Mouse (Mus musculus) E14TG2a.4 (cell line): Measurements from ENCODE around the gene Cnpy2.

Source experiments
- CTCF ChIP-seq: conservative IDR thresholded peaks from 2 replicates; pipeline ENCODE4 v1.5.1; 2014; ENCODE audit warnings: low read length
- NANOG ChIP-seq: IDR thresholded peaks from 2 replicates; pipeline ENCODE4 v1.6.1; 2014; ENCODE audit warnings: borderline replicate concordance, low read length, mixed read lengths

- no peak for TF ChIP-seq NANOG
- TF ChIP-seq CTCF = no peak
These were observed 46.4 kb downstream of the Cnpy2 start, which contains the start of gene Coq10a for GRCm38 (mm10) chr10:128368402-128369217.
